Mouse (Mus musculus) lung, adult 2 months (tissue): ENCODE results near the gene Defb23.

Experiments
- CTCF ChIP-seq: fragments of 200-500 bp; IDR thresholded peaks from 2 replicates; pipeline ENCODE4 v1.5.1; 2011; ENCODE audit warnings: mild to moderate bottlenecking, low read length, control low read depth; ENCODE audit not compliant: insufficient read depth
- POLR2A ChIP-seq: fragments of 200-500 bp; IDR thresholded peaks from 2 replicates; pipeline ENCODE4 v1.6.1; 2011; ENCODE audit warnings: low read depth, mild to moderate bottlenecking, control low read depth, low read length, borderline replicate concordance; ENCODE audit errors: extremely low read depth

- no peak for TF ChIP-seq POLR2A
- TF ChIP-seq CTCF = no peak
Measured at GRCm38 (mm10) chr2:152410971-152411371, 53.4 kb downstream of the Defb23 start.
